Mouse (Mus musculus) liver (tissue): ENCODE results near the gene Map2k3.

ENCODE experiments used
- DNase-seq: peaks from one replicate; pipeline ENCODE4 v3.0.0-alpha.2; 2020; ENCODE audit warnings: mixed read lengths

Map2k3 gene

GRCm38 (mm10) chr11:60962709-60963108 lies 30.9 kb downstream of the Map2k3 start:
- no peak for DNase-seq

DNA sequence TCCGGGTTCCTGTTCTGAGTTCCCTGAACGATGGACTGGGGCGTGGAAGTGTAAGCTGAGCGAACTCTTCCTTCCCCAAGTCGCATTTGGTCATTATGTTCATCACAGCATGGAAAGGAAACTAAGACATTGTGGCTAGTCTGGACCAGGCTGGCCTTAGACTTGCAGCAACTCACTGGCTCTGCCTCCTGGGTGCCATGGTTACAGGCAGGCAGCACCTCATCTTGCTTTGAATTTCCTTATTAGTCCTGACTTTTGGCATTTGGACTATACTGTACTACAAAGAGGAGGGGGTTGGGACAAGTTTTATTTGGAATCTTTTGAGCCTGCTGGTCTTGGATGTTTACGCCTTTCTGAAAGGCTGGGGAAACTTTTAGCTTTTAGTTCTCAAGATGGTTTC lies 35.1 kb downstream of the Map2k3 start:
- DNase-seq: no peak

DNA sequence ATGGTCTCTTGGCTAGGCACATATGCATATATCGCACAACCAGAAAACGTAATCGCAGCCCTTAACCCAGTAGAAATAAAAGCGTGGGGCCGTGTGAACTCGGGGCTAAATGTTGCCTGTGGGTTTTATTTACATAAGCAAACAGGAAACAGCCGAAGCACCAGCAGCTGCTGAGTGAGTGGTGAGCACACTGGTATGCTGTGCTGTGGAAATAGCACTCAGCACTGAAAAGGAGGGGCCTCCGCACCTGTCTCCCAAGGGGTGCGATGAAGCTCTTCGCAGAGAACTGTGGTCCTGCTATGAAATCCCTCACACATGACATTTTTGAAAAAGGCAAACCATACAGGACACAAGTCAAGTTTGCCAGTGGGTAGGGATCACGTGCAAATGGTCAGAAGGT lies 43.3 kb downstream of the Map2k3 start:
- no peak for DNase-seq

DNA sequence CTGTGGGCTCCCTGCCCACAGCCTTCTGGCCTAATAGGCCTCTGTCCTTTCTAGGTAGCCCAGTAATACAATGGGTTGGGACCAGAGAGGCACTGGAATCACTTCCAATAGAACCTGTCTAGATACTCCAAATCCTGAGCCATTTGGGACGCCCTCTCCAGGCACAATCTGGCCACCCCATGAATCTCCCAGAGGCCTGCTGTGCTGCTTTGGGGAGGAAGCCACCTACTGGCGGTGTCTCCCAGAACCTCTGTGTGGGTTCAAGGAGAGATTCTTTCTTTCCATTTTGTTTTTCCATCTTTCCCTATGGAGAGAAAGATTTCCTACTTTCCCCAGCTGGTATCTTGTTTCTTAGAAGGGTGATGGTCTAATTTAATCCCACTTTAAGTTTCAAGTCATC lies 44.4 kb downstream of the Map2k3 start:
- no peak for DNase-seq

GRCm38 (mm10) chr11:60976742-60977141 lies 44.9 kb downstream of the Map2k3 start:
- peak; percentile 25 for DNase-seq

DNA sequence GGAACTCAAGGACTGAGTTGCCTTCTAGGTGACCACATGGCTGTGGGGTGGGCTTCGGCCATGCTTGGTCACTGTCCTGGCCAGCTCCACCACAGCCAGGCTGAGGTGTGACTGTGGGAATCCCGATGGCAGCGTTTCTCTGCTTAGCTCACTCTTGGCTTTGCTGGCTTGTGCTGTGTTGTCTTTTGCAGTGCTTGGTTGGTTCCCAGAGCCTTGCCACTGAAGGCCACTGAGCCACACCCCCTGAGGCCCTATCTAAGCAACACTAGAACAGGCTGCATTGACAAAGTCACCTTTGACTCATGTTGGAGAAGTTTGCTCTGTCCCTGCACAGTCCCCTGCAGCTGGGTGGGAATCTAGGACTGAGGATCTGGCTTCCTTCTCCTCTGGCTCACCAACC lies 45.3 kb downstream of the Map2k3 start:
- DNase-seq: no peak

- DNase-seq: no peak
These were observed 46.8 kb downstream of the Map2k3 start for GRCm38 (mm10) chr11:60978658-60979057.

DNA sequence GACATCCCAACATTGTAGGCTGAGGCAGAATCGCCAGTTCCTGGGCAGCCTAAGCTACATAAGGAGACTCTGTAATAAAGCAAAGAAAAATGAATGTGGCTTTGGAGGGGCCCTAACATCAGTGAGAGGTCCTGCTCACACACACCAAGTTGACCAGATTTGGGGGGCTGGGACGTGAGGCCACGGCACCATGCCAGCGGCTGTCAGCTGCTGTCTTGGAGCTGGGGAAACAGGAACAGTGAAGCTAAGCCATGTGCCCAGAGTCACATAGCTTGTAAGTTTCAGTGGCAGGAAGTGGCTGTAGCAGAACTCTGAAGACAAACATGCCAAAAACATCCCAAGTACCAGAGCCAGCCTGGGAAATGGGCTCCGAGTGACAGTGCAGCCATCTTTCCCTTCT lies 48.0 kb downstream of the Map2k3 start:
- no peak for DNase-seq

- DNase-seq: no peak
These were observed 50.1 kb downstream of the Map2k3 start for GRCm38 (mm10) chr11:60981693-60982486.

DNA sequence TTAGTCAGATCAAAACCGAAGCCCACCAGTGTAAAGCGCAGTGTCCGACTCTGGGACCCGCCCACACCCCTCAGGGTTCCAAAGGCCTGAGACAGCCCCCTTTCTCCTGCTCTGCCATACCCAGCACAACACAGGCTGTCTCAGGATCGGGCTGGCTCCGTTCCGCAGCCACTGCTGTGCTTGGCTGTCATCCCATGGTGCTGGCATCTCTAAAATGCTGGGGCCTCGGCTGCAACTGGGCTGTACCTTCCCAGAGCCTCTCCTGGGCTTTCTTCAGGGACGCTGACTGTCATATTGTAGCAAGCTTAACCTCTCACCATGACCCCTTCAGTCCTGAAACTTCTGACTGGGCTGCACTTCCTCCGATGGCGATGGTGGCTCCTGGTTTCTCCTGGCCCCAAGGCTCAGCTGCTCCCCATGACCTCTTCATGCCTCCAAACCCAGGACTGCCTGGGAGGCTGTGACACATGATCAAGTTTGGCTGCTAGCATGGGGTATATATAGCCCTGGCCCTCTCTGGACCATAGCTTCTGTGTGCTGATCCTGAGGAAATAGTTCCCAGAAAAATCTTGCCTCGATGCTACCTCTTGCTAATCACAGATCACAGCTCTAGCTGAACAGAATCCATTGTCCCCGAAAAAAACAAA lies 53.2 kb downstream of the Map2k3 start:
- DNase-seq: no peak

DNA sequence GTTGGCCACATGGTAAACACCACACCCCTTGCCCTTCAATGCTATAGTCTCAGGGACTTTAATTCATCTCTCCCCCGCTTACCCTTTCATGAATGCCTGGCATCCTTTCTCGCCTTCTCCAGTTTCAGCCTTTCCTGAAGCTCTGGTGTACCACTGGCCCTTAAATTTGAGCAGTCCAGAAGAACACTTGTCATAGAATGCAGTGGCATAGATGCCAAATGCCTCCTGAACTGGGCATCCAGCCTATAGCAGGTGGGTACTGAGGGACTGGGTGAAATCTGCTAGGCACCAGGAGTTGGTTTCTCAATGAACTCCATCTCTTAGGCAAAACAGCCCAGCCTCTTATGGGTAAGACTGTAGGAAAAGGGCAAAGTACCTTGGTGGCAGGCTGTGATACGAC lies 58.6 kb downstream of the Map2k3 start:
- no peak for DNase-seq
